Mouse (Mus musculus) C2C12 (cell line): Measurements from ENCODE around the gene Gm11077. TPM values are rescaled to one million over a fixed set of nuclear protein-coding genes. Genes with fewer than 3 reads are reported as not detected.

Experiments used
- H3K27me3 ChIP-seq: one replicate; pipeline ENCODE4 v1.6.1; 2011; ENCODE audit not compliant: control insufficient read depth, insufficient read depth, insufficient read length
- H3K36me3 ChIP-seq: one replicate; pipeline ENCODE4 v1.6.1; 2011; ENCODE audit not compliant: control insufficient read depth, insufficient read depth
- H3K4me3 ChIP-seq: one replicate; pipeline ENCODE4 v1.5.1; 2011; ENCODE audit warnings: mild to moderate bottlenecking, control low read depth; ENCODE audit not compliant: poor library complexity, insufficient read depth, severe bottlenecking
- H3K79me2 ChIP-seq: one replicate; pipeline ENCODE4 v1.6.1; 2011; ENCODE audit not compliant: control insufficient read depth, insufficient read depth
- H3K79me3 ChIP-seq: one replicate; pipeline ENCODE4 v1.6.1; 2011; ENCODE audit warnings: low read depth, control low read depth
- H3ac ChIP-seq: one replicate; pipeline ENCODE3; 2011; ENCODE audit warnings: low read depth; ENCODE audit not compliant: control insufficient read depth, insufficient read length
- CEBPB ChIP-seq: IDR thresholded peaks from one replicate; pipeline ENCODE4 v1.6.1; 2011; ENCODE audit warnings: low read depth, mild to moderate bottlenecking, control low read depth, moderate library complexity
- CTCF ChIP-seq: IDR thresholded peaks from one replicate; pipeline ENCODE4 v1.5.1; 2011; ENCODE audit not compliant: control insufficient read depth, insufficient read depth, insufficient read length
- FOSL1 ChIP-seq: IDR thresholded peaks from one replicate; pipeline ENCODE4 v1.8.0; 2011; ENCODE audit warnings: mild to moderate bottlenecking, low read length; ENCODE audit not compliant: poor library complexity, insufficient read depth, severe bottlenecking
- MAX ChIP-seq: IDR thresholded peaks from one replicate; pipeline ENCODE4 v1.6.1; 2011; ENCODE audit warnings: mild to moderate bottlenecking, control low read depth
- MYOD1 ChIP-seq: IDR thresholded peaks from one replicate; pipeline ENCODE4 v1.6.1; 2011; ENCODE audit warnings: low read depth; ENCODE audit not compliant: control insufficient read depth, insufficient read length
- MYOG ChIP-seq: IDR thresholded peaks from one replicate; pipeline ENCODE4 v1.6.1; 2011; ENCODE audit not compliant: control insufficient read depth, insufficient read length; ENCODE audit errors: extremely low read depth
- USF1 ChIP-seq: IDR thresholded peaks from one replicate; pipeline ENCODE4 v1.6.1; 2011; ENCODE audit warnings: low read depth, mild to moderate bottlenecking, control low read depth, moderate library complexity
- polyA plus RNA-seq: library from polyadenylated mRNA; unstranded; fragments of >200 nt; fragmentation: generic; extraction: Trizol; gene quantifications from one replicate; pipeline ENCODE4 v1.2.1, GENCODE M21; 2012; ENCODE audit warnings: missing spikeins

The Gm11077 gene
- polyA plus RNA-seq, 1 experiment: not detected

- Histone ChIP-seq H3K79me3 (no peaks in the 10 kb centered on the region), H3K27me3 (no peaks in the 10 kb centered on the region), H3K36me3 (no peaks in the 10 kb centered on the region), H3K79me2 (no peaks in the 10 kb centered on the region), H3K4me3 (no peak overlapping the region), H3ac (no peak overlapping the region)
- no peak for TF ChIP-seq CTCF
- TF ChIP-seq MYOG: no peak
- TF ChIP-seq MAX: no peak
- TF ChIP-seq USF1: no peak
- TF ChIP-seq MYOD1: no peak
- TF ChIP-seq CEBPB: no peak
- no peak for TF ChIP-seq FOSL1
Measured at GRCm38 (mm10) chr6:140696192-140696879, 32.7 kb upstream of the Gm11077 start.

GRCm38 (mm10) chr6:140697994-140698393, 31.1 kb upstream of the Gm11077 start:
- no peaks in the 10 kb centered on the region for H3K36me3 ChIP-seq
- no peak overlapping the region for H3K4me3 ChIP-seq
- H3K79me3 ChIP-seq: no peaks in the 10 kb centered on the region
- TF ChIP-seq MYOG (no peak), CTCF (no peak), USF1 (no peak), MAX (no peak), MYOD1 (no peak)
- no peaks in the 10 kb centered on the region for H3K79me2 ChIP-seq
- no peaks in the 10 kb centered on the region for H3K27me3 ChIP-seq
- H3ac ChIP-seq: no peak overlapping the region

- TF ChIP-seq MYOD1 (no peak), MYOG (no peak), MAX (no peak), CEBPB (no peak)
- Histone ChIP-seq H3K79me2 (no peaks in the 10 kb centered on the region), H3ac (no peak overlapping the region), H3K79me3 (no peaks in the 10 kb centered on the region), H3K4me3 (no peak overlapping the region), H3K27me3 (no peaks in the 10 kb centered on the region), H3K36me3 (no peaks in the 10 kb centered on the region)
Measured at GRCm38 (mm10) chr6:140698596-140698995, 30.5 kb upstream of the Gm11077 start.

- Histone ChIP-seq H3ac (no peak overlapping the region), H3K79me2 (no peaks in the 10 kb centered on the region), H3K27me3 (no peaks in the 10 kb centered on the region), H3K36me3 (no peaks in the 10 kb centered on the region), H3K79me3 (no peaks in the 10 kb centered on the region), H3K4me3 (no peak overlapping the region)
- TF ChIP-seq MYOD1 (peak; percentile 44), MYOG (no peak)
Measured at GRCm38 (mm10) chr6:140701259-140701658, 27.8 kb upstream of the Gm11077 start.

- Histone ChIP-seq H3K36me3 (no peaks in the 10 kb centered on the region), H3K79me2 (no peaks in the 10 kb centered on the region), H3ac (no peak overlapping the region), H3K4me3 (no peak overlapping the region), H3K79me3 (no peaks in the 10 kb centered on the region), H3K27me3 (no peaks in the 10 kb centered on the region)
- TF ChIP-seq FOSL1 (no peak), CTCF (no peak), USF1 (no peak), CEBPB (no peak), MYOG (no peak), MAX (no peak), MYOD1 (no peak)
Measured at GRCm38 (mm10) chr6:140705132-140705531, 24.0 kb upstream of the Gm11077 start.

- H3K79me3 ChIP-seq: no peaks in the 10 kb centered on the region
- H3K27me3 ChIP-seq: no peaks in the 10 kb centered on the region
- TF ChIP-seq MAX (no peak), CTCF (no peak), CEBPB (no peak), MYOD1 (no peak), USF1 (no peak), FOSL1 (no peak), MYOG (no peak)
- H3K79me2 ChIP-seq: no peaks in the 10 kb centered on the region
- H3K4me3 ChIP-seq: no peak overlapping the region
- no peaks in the 10 kb centered on the region for H3K36me3 ChIP-seq
- H3ac ChIP-seq: no peak overlapping the region
Measured at GRCm38 (mm10) chr6:140706056-140706455, 23.0 kb upstream of the Gm11077 start.
